In the genomic region with DNA sequence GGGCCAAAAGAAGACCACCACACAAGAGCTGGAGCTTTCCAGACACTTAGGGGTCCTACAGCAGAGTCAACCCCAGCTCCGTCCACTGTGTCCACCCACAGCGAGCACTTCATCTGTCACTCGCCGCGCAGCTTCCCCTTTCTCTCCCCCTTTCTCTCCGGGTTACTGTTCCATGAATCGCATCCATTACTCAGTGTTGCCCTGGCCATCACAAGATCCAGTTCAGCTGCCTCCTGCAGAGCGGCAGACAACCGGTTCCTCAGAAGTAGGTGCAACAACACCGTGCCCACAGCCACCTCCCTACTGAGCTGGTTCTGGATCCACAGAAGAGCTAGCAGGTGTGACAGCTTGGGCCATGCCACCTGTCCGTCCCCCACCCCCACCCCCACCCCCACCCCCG, we compare ENCODE assay signal across 10 mouse cellular contexts.
DNase-seq lines count a peak whose midpoint lies in the region; ATAC-seq lines count a peak whose summit lies in the region.
"Had no signal": no experiment of that assay in that cellular context is flagged by ENCODE, and none has a peak within 500 bp of the region (broad histone marks: within the 10 kb centered on the region; RNA-seq: fewer than 3 reads in every experiment).

No protein-coding gene starts in this region.

- WGBS in heart, embryonic 14.5 days: 30% methylated on average over 12 of the region's 12 CpGs
- 39% methylated on average over 12 of the region's 12 CpGs for WGBS in embryonic facial prominence, embryonic 13.5 days
- 20% methylated on average over 12 of the region's 12 CpGs for WGBS in limb, embryonic 12.5 days

- no peak overlapping the region for H3K9ac ChIP-seq in heart, embryonic 14.5 days (ENCODE audit: low read length)
- 0 out of 2 replicates have a peak overlapping the region, but pooled peaks have one; percentile 17 for H3K9ac ChIP-seq in embryonic facial prominence, embryonic 13.5 days
- H3K9ac ChIP-seq in limb, embryonic 12.5 days (replicated peaks): no peak overlapping the region
- H3K9ac ChIP-seq: liver, embryonic 12.5 days had no signal

- H3K4me1 ChIP-seq in heart, embryonic 14.5 days (ENCODE audit: control insufficient read depth in 2 of 2, insufficient read depth in 2 of 2, low read length in 2 of 2): peaks cover 0 to 7% of the 10 kb centered on the region in 2 experiments; a peak in 3 of 4 replicates
- peaks cover 55% of the 10 kb centered on the region for H3K4me1 ChIP-seq in embryonic facial prominence, embryonic 13.5 days
- peaks cover 62% of the 10 kb centered on the region for H3K4me1 ChIP-seq in limb, embryonic 12.5 days (replicated peaks)

- H3K36me3 ChIP-seq in heart, embryonic 14.5 days (ENCODE audit: control insufficient read depth, insufficient read depth, low read length): 0 out of 2 replicates have a peak, but pooled peaks cover 3% of the 10 kb centered on the region
- H3K36me3 ChIP-seq in embryonic facial prominence, embryonic 13.5 days: 0 out of 2 replicates have a peak, but pooled peaks cover 4% of the 10 kb centered on the region
- peaks cover 12% of the 10 kb centered on the region; the same call in 1 of the 2 replicates for H3K36me3 ChIP-seq in limb, embryonic 12.5 days
- H3K36me3 ChIP-seq: liver, embryonic 12.5 days had no signal

- no peak overlapping the region for H3K27ac ChIP-seq in heart, embryonic 14.5 days (replicated peaks in 1 of 2; ENCODE audit: control insufficient read depth in 1 of 2, insufficient read depth in 1 of 2, low read depth in 2 of 2, low read length in 2 of 2)
- H3K27ac ChIP-seq in embryonic facial prominence, embryonic 13.5 days: no peak overlapping the region; the same call in 1 of the 2 replicates
- H3K27ac ChIP-seq in limb, embryonic 12.5 days: no peak overlapping the region
- H3K27ac ChIP-seq: liver, embryonic 12.5 days had no signal

- no peak for ATAC-seq in heart, embryonic 14.5 days (ENCODE audit: insufficient number of reproducible peaks, insufficient read depth, low FRiP score, low read depth)
- ATAC-seq in embryonic facial prominence, embryonic 13.5 days (ENCODE audit: insufficient number of reproducible peaks, insufficient read depth, low FRiP score, low TSS enrichment, low read depth): no peak
- ATAC-seq in limb, embryonic 12.5 days (ENCODE audit: insufficient number of reproducible peaks, insufficient read depth, low FRiP score, low TSS enrichment, low read depth): no peak
- ATAC-seq: liver, embryonic 12.5 days had no signal

- DNase-seq in heart, adult 8-10 months (ENCODE audit: low spot score): no peak
- DNase-seq in brain, adult 2 months (ENCODE audit: low read depth, low spot score): peak; percentile 91
- no peak for DNase-seq in yolk sac, embryonic 10.5 days (ENCODE audit: low spot score)
- no peak for DNase-seq in adrenal gland, adult 8-10 months
- no peak for DNase-seq in right cerebral cortex, postnatal 10 days (ENCODE audit: low spot score in 2 of 2)
- DNase-seq: right cerebral cortex, postnatal 25 days had no signal

- peak overlapping the region; percentile 85; the same call in 1 of the 2 replicates for H3K4me2 ChIP-seq in heart, embryonic 14.5 days (ENCODE audit: low read length)
- H3K4me2 ChIP-seq in embryonic facial prominence, embryonic 13.5 days: peak overlapping the region; percentile 86
- H3K4me2 ChIP-seq in limb, embryonic 12.5 days: peak overlapping the region; percentile 86
- H3K4me2 ChIP-seq: liver, embryonic 12.5 days had no signal

- no peak overlapping the region for H3K4me3 ChIP-seq in heart, embryonic 14.5 days (ENCODE audit: control insufficient read depth in 1 of 2, insufficient read depth in 1 of 2, low read depth in 1 of 2, low read length in 2 of 2)
- H3K4me3 ChIP-seq in embryonic facial prominence, embryonic 13.5 days: peak overlapping the region; percentile 52
- H3K4me3 ChIP-seq in limb, embryonic 12.5 days (replicated peaks): peak overlapping the region; percentile 47
- H3K4me3 ChIP-seq: liver, embryonic 12.5 days had no signal

- H3K9me3 ChIP-seq in heart, embryonic 14.5 days (ENCODE audit: control insufficient read depth, low read length): no peaks in the 10 kb centered on the region
- H3K9me3 ChIP-seq in embryonic facial prominence, embryonic 13.5 days: no peaks in the 10 kb centered on the region
- H3K9me3 ChIP-seq in limb, embryonic 12.5 days: no peaks in the 10 kb centered on the region
- H3K9me3 ChIP-seq: liver, embryonic 12.5 days had no signal

- H3K27me3 ChIP-seq in heart, embryonic 14.5 days (ENCODE audit: control insufficient read depth, insufficient read depth, low read length): 0 out of 2 replicates have a peak, but pooled peaks cover 4% of the 10 kb centered on the region
- H3K27me3 ChIP-seq in embryonic facial prominence, embryonic 13.5 days: no peaks in the 10 kb centered on the region
- H3K27me3 ChIP-seq in limb, embryonic 12.5 days: no peaks in the 10 kb centered on the region

Comparison
In these comparisons a context has a peak if more than half of its experiments do, and no peak if none do; other contexts are left out.
1. H3K4me3 ChIP-seq: peak in embryonic facial prominence, embryonic 13.5 days (single experiment) and limb, embryonic 12.5 days (single experiment); none in heart, embryonic 14.5 days (0 of 2).
2. Peak in every context shown above with its lines, with median percentiles within 50 percentile points of each other: H3K4me2 ChIP-seq.